Mouse (Mus musculus): ENCODE results near the gene Nol10. TPM values are rescaled to one million over a fixed set of nuclear protein-coding genes. Genes with fewer than 3 reads are reported as not detected.
A peak's percentile ranks its signal among the peaks of the same experiment; 100 is the strongest.

Gene Nol10
- polyA plus RNA-seq, 1 experiment, result 13.2 TPM

- Histone ChIP-seq H3K36me3 (ENCODE audit: control insufficient read depth, insufficient read depth) (no peaks in the 10 kb centered on the region), H3K27me3 (ENCODE audit: control insufficient read depth, insufficient read depth, insufficient read length) (peaks cover 26% of the 10 kb centered on the region), H3ac (ENCODE audit: control insufficient read depth, insufficient read length) (no peak overlapping the region), H3K4me3 (no peak overlapping the region), H3K79me2 (ENCODE audit: control insufficient read depth, insufficient read depth) (no peaks in the 10 kb centered on the region), H3K4me2 (ENCODE audit: low read depth) (peak overlapping the region; percentile 64)
- no peak for TF ChIP-seq MYOD1 (IDR thresholded peaks at IDR 0.05; ENCODE audit: control insufficient read depth in 1 of 3, insufficient read length in 2 of 3, low read depth in 2 of 3)
- peak; percentile 29 for TF ChIP-seq POLR2A (IDR thresholded peaks at IDR 0.05; ENCODE audit: insufficient read length, low read depth)
- TF ChIP-seq POLR2AphosphoS2 (IDR thresholded peaks at IDR 0.05; ENCODE audit: insufficient read length, low read depth), result no peak
- no peak for TF ChIP-seq MYOG (IDR thresholded peaks at IDR 0.05; ENCODE audit: control insufficient read depth in 1 of 3, insufficient read depth in 1 of 3, insufficient read length in 2 of 3, low read depth in 2 of 3)
Measured at GRCm38 (mm10) chr12:17324549-17325470, 23.4 kb upstream of the Nol10 start.

- no peak within 1 kb of the TSS for H3ac ChIP-seq (ENCODE audit: control insufficient read depth, insufficient read length)
- H3K79me2 ChIP-seq (ENCODE audit: control insufficient read depth, insufficient read depth), result no peaks in the 10 kb centered on the region
- TF ChIP-seq TCF3 (IDR thresholded peaks at IDR 0.05; ENCODE audit: insufficient read length, low read depth) (no peak), USF1 (IDR thresholded peaks at IDR 0.05; ENCODE audit: low read depth) (no peak), MAX (IDR thresholded peaks at IDR 0.05; ENCODE audit: low read depth) (no peak), POLR2AphosphoS2 (IDR thresholded peaks at IDR 0.05; ENCODE audit: insufficient read length, low read depth) (no peak), MYOG (IDR thresholded peaks at IDR 0.05; ENCODE audit: control insufficient read depth in 1 of 3, insufficient read depth in 1 of 3, insufficient read length in 2 of 3, low read depth in 2 of 3) (no peak), CEBPB (IDR thresholded peaks at IDR 0.05; ENCODE audit: insufficient read depth, poor library complexity, severe bottlenecking) (no peak), SRF (IDR thresholded peaks at IDR 0.05; ENCODE audit: control insufficient read depth, insufficient read length, low read depth) (no peak), REST (IDR thresholded peaks at IDR 0.05; ENCODE audit: insufficient read depth, insufficient read length) (no peak), TCF12 (IDR thresholded peaks at IDR 0.05; ENCODE audit: insufficient read depth, poor library complexity, severe bottlenecking) (no peak)
- H3K27me3 ChIP-seq (ENCODE audit: control insufficient read depth, insufficient read depth, insufficient read length), result peaks cover 13% of the 10 kb centered on the region
- H3K4me2 ChIP-seq (ENCODE audit: low read depth), result no peak within 1 kb of the TSS
- H3K4me3 ChIP-seq, result no peak within 1 kb of the TSS
- no peaks in the 10 kb centered on the region for H3K36me3 ChIP-seq (ENCODE audit: control insufficient read depth, insufficient read depth)
Measured at GRCm38 (mm10) chr12:17329259-17329658, 19.0 kb upstream of the Nol10 start, which contains the start of gene Atp6v1c2. Gene Atp6v1c2, minus strand, starts transcription at chr12:17329359.

GRCm38 (mm10) chr12:17333459-17333858, 14.8 kb upstream of the Nol10 start:
- no peak overlapping the region for H3K4me2 ChIP-seq (ENCODE audit: low read depth)
- no peaks in the 10 kb centered on the region for H3K79me2 ChIP-seq (ENCODE audit: control insufficient read depth, insufficient read depth)
- no peak for TF ChIP-seq REST (IDR thresholded peaks at IDR 0.05; ENCODE audit: insufficient read depth, insufficient read length)
- no peak for TF ChIP-seq TCF12 (IDR thresholded peaks at IDR 0.05; ENCODE audit: insufficient read depth, poor library complexity, severe bottlenecking)
- TF ChIP-seq POLR2A (IDR thresholded peaks at IDR 0.05; ENCODE audit: insufficient read length, low read depth), result no peak
- no peak for TF ChIP-seq MYOD1 (IDR thresholded peaks at IDR 0.05; ENCODE audit: control insufficient read depth in 1 of 3, insufficient read length in 2 of 3, low read depth in 2 of 3)
- TF ChIP-seq POLR2AphosphoS2 (IDR thresholded peaks at IDR 0.05; ENCODE audit: insufficient read length, low read depth), result no peak
- TF ChIP-seq USF1 (IDR thresholded peaks at IDR 0.05; ENCODE audit: low read depth), result no peak
- TF ChIP-seq MYOG (IDR thresholded peaks at IDR 0.05; ENCODE audit: control insufficient read depth in 1 of 3, insufficient read depth in 1 of 3, insufficient read length in 2 of 3, low read depth in 2 of 3), result no peak
- no peak for TF ChIP-seq TCF3 (IDR thresholded peaks at IDR 0.05; ENCODE audit: insufficient read length, low read depth)
- TF ChIP-seq CEBPB (IDR thresholded peaks at IDR 0.05; ENCODE audit: insufficient read depth, poor library complexity, severe bottlenecking), result no peak
- H3ac ChIP-seq (ENCODE audit: control insufficient read depth, insufficient read length), result no peak overlapping the region
- H3K36me3 ChIP-seq (ENCODE audit: control insufficient read depth, insufficient read depth), result no peaks in the 10 kb centered on the region
- no peaks in the 10 kb centered on the region for H3K27me3 ChIP-seq (ENCODE audit: control insufficient read depth, insufficient read depth, insufficient read length)
- no peak overlapping the region for H3K4me3 ChIP-seq

GRCm38 (mm10) chr12:17338338-17338737, 9.9 kb upstream of the Nol10 start:
- TF ChIP-seq MYOG (IDR thresholded peaks at IDR 0.05; ENCODE audit: control insufficient read depth in 1 of 3, insufficient read depth in 1 of 3, insufficient read length in 2 of 3, low read depth in 2 of 3) (peak in 2 of 3 experiments; percentile 15 to 80), E2F4 (IDR thresholded peaks at IDR 0.05; ENCODE audit: insufficient read depth) (no peak), USF1 (IDR thresholded peaks at IDR 0.05; ENCODE audit: low read depth) (no peak), MYOD1 (IDR thresholded peaks at IDR 0.05; ENCODE audit: control insufficient read depth in 1 of 3, insufficient read length in 2 of 3, low read depth in 2 of 3) (peak in 2 of 3 experiments; percentile 25 to 72), TCF12 (IDR thresholded peaks at IDR 0.05; ENCODE audit: insufficient read depth, poor library complexity, severe bottlenecking) (peak; percentile 14)
- H3K4me2 ChIP-seq (ENCODE audit: low read depth), result no peak overlapping the region
- H3K4me3 ChIP-seq, result no peak overlapping the region
- no peak overlapping the region for H3ac ChIP-seq (ENCODE audit: control insufficient read depth, insufficient read length)
- no peaks in the 10 kb centered on the region for H3K27me3 ChIP-seq (ENCODE audit: control insufficient read depth, insufficient read depth, insufficient read length)
- H3K79me2 ChIP-seq (ENCODE audit: control insufficient read depth, insufficient read depth), result no peaks in the 10 kb centered on the region
- no peaks in the 10 kb centered on the region for H3K36me3 ChIP-seq (ENCODE audit: control insufficient read depth, insufficient read depth)
